Mouse (Mus musculus) left cerebral cortex, postnatal 10 days (tissue): ENCODE data around the gene Atp10b. TPM values are rescaled to one million over a fixed set of nuclear protein-coding genes. Genes with fewer than 3 reads are reported as not detected.

Experiments used
- DNase-seq, 2 experiments: peaks; one replicate each; pipeline ENCODE4 v3.0.0; 2021 to 2022; ENCODE audit warnings: low spot score in 2 of 2, mixed read lengths in 1 of 2; ENCODE audit errors: extremely low spot score in 1 of 2
- intact Hi-C: fragments of 180-260 bp; cut with DNase I; formaldehyde crosslinking; loops from one replicate; pipeline ENCODE4 v1.15.1; 2025
- total RNA-seq, 2 experiments: library from RNA; stranded (reverse); gene quantifications; 2 replicates each; pipeline ENCODE4 v1.2.3; 2021

Gene Atp10b
- total RNA-seq, 2 experiments from 2014 or later: 1.1 to 1.6 TPM

DNA sequence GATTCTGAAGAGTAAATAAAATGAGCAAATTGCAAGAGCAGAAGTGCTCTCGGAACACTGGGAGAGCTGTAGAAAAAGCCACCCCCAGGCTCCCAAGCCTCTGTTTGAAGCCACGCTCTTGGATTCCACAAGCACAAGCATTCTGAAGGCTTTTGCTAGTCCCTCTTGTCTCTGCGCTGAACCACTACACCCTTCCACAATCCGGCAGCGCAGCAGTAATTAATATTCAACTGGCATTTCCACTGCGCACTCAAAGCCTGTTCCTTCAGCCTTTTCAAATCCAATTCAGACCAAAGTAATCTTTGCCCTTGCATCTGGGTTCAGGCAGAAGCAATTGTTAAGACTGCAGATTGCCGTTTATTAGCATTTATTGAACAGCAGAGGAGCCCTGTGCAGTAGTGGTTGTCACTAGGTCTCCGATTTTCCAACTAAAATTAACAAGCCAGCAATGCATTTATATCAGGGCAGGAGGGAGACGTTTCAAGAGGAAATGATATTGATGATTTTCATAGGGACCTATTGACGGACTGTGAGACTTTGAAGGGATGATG, 120.7 kb downstream of the Atp10b start:
- intact Hi-C loops: no loop called here
- peak in 1 of 2 experiments; percentile 7 for DNase-seq

GRCm38 (mm10) chr11:43273896-43274295, 124.2 kb downstream of the Atp10b start:
- DNase-seq: no peak
- intact Hi-C loops: no loop called here

DNA sequence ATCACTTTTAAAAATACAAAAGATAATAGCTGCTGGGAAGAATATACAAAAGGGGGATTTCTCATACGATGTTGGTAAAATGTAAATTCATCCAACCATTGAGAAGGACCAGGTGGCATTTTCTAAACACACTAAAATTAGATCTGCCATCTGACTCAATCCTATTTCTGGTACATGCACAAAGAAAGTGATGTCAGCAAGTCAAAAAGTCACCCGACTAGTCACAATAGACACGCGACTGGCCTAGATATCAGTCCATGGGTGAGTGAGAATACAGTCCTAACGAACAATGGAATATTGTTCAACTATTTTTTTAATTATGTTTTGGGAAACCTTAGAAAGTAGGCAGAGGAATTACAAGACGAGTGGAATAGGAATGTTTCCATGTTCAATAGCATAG, 147.9 kb downstream of the Atp10b start:
- DNase-seq: no peak
- intact Hi-C loops: no loop called here

- DNase-seq: no peak
- intact Hi-C loops: no loop called here
These were observed 161.3 kb downstream of the Atp10b start for GRCm38 (mm10) chr11:43311000-43311399.

Other genes starting within 250 kb of the Atp10b start
- not detected for gene Gm9972, start 114.1 kb upstream of the Atp10b start, total RNA-seq